Mouse (Mus musculus) right cerebral cortex, postnatal 25 days (tissue): ENCODE data around the gene Shh.
A peak's percentile ranks its signal among the peaks of the same experiment; 100 is the strongest.

ENCODE experiments used
- DNase-seq: peaks from one replicate; pipeline ENCODE4 v3.0.0; 2022

The Shh gene

DNA sequence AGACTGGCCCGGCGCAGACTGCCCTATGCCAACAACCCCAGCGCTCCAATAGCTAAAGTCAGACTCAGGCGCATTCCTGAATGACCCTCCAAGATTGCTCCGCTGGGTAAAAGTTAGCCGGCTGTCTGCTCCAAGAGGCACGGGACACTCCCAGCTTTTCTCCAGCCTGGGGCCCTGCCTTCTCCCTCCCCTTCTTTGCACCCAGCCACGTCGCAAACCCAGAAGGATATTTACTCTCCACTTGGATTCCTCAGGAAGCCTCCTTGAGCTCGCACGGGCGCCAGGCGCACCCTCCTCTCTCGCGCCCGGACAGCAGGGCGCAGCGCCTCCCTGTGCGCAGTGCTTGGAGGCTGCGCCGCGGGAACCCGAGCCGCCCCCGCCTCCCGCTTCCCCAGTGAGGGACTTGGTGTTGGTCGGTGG is 8.2 kb downstream of the Shh start:
- no peak for DNase-seq

DNA sequence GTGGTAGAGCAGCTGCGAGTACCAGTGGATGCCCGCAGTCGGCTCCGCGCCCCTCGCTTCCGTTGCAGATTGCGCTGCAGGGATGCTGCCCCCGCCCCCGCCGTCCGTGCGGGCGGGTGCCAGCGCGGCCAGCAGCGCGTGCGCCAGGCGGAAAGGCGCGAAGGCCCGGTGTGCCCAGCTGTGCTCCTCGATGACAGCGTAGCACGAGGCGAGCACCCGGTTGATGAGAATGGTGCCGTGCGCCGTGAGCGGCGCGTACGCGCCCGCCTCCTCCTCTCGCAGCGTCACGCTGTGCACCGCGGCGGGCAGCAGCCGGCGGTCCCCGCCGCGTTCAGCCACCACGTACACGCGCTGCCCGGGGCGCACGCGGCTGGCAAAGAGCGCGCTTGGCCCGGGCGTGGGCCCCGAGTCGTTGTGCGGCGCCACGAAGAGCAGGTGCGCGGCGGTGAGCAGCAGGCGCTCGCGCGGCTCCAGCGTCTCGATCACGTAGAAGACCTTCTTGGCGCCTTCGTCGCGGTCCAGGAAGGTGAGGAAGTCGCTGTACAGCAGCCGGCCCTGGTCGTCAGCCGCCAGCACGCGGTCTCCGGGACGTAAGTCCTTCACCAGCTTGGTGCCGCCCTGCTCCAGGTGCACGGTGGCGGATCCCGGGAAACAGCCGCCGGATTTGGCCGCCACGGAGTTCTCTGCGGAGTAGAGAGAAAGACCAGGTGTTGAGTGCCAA is 9.0 kb downstream of the Shh start:
- peak; percentile 38 for DNase-seq

DNA sequence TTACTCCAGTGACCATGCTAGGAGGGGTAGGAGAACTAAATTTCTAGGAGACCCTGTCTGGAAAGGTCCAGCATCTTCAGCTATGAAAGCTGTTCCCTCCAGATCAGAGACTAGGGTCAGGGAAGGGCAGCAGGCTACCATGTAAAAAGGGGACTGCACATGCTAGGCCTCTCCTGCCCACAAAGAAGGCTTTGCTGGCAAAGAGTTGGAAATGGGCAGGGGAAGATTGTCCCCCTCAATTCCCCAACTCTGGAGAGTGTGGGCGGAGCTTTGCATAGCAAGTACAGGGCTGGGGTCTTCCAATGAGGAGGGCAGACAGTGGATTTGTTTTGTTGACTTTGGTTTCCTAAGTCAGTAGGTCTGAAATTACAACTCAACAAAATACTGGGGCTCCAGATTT is 10.7 kb downstream of the Shh start:
- DNase-seq, result no peak

DNA sequence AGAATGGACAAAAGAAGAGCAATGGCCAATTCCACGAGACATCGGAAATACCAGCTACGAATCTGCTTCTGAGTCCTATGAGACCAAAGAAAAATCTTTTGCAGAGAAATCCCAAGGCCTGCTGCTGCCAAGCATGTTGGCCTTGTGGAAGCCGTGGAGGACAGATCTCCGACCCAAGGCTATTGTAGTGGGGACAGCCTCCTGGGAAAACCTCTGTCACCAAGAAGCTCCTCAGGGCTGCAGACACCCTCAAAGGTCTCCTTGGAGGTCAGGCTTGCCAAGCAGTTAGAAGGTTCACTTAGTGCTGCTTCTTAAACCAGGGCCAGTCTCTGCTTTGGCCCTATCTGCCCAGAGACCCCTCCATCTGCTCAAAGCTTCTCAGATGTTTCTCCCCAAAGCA is 11.3 kb downstream of the Shh start:
- no peak for DNase-seq

DNA sequence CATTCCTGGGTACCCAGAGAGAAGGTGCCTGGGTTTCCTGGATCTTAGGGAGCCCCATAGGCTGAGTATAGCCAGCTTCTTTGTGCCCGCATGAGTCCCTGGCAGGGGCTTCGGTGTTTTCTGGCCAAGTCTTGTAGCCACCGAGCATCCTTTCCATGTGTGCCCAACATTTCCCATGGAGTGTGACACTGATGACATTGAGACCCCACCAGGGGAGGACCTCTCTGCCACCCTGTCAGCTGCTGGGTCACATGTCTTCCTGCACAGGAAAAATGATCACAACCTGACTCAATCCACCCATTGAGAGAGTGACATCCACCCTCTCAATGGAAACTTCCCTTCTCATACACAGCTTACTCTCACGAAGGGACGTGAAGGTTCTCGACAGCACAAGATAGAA is 12.5 kb downstream of the Shh start:
- DNase-seq, result no peak

DNA sequence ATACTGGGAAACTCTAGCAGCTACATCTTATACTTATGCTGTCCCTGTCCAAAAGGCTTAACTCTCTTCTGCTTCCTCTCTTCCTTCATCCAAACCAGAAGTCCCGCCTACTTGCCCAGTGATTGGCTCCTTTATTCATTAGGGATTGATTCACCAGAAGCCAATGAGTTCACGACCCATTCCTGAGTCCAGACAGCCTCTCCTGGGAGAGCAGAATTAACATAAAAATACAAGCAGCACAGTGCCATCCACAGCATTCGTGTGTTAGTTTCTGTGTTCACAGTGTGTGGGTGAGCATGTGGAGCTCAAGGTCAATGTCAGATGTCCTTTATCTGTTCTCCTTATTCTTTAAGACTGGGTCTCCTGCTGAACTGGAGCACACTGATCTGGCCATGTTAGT is 13.5 kb downstream of the Shh start:
- no peak for DNase-seq

DNA sequence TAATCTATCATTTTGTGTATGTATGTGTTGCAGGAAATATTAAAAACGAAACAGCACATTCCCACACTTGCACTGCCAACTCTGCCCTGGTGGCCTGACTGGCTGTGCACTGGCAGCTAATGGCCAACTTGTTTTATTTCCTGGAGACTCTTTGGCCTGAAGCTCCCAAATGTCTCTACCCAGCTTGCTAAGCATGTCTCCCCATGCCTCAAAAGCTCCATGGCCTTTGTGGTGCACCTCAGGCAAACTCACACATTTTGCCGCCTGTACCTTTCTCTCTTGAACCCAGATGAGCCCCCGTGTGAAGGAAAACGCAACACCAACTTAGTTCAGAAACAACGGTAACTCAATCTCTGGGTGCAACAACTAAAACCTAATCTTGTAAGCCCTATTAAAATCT is 14.0 kb downstream of the Shh start:
- no peak for DNase-seq

DNA sequence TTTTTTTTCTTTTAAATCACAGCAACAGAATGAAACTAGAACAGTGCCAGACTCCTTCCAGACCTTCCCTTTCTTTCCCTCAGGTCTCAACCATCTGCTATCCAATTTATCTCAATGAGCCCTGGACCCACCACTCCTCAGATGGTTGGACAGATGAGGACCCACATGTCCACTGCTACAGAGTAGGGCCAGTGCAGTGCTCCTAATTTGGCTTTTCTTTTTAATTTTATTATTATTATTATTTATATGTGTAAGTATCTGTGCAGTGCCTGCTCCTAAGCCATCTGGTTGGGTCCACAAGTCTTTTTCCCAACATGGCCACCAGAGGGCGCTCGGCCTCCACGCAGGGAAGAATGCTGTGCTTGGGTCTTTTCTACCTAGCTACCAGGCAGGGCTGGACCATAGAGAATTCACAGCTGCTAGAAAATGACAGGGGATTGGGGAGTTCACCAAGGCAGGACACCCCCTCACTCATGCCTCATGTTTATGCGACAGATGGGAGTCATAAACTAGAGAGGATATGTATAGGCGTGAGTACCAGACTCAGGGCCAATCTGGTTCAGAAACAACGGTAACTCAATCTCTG is 15.9 kb downstream of the Shh start:
- DNase-seq, result peak; percentile 82

DNA sequence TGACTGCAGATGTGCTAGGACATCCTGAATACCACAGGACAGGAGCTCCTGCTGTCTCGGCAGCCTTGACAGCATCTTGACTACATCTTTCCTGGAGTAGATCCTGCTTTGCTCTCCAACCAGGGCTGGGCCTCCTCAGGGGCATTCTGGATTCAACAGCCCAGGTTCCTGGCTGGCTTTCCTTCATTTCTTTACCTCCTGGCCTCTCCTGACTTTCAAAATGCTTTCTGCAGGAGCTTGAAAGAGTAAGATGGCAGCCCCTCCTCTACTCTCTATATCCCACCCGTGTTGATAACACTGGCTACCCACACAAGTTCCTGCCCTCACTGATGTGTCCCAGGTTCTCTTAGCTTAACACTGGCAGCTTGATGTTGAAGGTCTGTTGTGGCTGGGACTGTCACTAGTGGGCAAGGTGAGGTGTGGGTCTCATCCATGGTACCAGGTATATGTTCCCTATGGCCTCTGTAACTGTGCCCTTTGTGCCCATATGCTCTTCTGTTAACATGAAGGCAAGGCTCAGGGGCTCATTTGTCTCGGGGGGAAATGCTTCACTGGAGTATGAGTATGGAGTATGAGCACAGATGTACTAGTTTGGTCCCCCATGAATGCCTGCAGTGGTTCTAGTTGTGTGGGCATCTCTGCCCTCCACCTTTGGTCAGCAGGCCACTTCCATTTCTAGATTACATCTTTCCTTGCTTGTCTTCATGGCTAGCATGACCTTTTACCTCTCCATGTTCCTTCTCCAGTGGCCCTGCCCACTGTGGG is 16.7 kb downstream of the Shh start:
- DNase-seq, result no peak

DNA sequence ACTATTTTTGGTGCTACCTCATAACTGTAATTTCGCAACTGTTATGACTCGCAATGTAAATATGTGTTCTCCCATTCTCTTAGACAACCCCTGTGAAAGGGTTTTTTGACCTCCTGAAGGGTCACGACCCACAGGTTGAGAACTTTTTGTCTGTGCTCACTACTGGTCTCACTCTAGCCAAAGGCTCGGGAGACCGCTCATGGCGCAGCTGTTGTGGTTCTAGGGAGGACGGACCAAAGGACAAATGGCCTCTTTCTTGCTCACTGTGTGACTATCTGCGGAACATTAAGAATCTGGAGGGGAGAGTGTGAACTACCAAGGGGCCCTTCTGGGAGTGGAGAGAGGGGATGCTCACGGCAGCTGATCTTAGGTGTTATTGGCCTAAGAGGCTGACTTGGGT is 41.1 kb downstream of the Shh start:
- DNase-seq, result no peak

DNA sequence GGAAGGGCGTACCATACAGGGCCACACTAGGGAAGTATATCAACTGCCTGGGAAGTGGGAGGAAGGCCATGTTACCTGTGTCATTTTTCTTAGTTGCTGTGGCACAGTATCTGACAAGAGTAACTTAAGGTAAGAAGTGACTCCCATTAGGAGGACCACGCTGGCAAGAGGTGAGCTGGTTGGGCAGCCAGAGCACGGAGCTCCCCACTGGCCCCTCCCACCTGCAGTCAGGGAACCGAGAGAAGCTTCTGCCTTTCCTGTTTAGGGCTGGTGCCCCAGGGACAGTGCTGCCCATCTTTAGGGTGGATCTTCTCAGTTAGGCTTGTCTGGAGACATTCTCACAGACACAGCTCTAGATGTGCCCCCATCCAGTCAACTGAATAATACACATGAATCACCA is 43.3 kb downstream of the Shh start:
- DNase-seq, result no peak

DNA sequence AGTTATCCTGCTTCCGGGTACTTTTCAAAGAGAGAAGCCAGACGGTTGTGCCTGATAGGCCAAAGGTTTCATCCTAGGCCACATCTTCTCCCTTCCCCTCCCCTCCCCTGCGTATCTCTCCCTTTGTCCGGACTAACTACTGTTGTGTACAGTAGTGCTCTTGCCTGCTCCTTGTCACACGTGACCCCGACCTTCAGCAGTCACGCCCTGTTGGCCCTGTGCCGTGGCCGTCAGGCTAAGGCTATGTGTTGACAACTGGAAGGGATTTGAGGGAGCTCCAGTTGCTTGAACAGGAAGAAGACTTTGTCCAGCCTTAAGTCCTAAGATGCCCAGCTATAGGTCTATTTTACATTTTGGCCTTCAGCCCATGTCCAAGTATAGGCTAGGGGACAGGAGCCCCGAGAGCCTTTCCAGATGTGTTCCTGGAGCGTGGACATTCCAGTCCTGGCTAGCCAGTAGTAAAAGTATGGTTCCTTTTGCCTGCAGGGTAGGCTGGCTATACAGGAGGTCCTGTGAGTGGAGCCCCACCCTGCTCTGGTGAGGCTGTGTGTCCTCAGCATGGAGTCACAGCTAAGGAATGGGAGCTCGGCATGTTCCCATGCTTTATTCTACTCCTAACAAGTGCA is 47.3 kb downstream of the Shh start:
- DNase-seq, result no peak

DNA sequence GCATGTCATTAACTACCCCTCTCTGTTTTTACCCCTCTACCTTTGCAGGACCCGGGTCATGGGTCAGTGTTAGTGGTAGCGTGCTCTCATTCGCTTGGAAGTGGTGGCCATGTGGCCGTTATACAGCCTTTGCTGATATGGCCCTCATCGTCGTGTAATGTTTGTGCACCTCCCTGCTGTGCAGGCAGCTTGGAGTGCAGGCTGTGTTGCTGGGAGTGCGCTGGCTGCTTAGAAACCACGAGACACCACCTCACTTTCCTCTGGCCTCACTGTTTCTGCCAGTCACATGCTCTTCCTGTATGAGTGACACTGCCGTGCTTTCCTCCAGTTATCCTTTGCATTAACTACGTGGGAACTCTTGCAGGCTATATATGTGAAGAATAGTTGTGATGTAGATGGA is 48.3 kb downstream of the Shh start:
- DNase-seq, result no peak

DNA sequence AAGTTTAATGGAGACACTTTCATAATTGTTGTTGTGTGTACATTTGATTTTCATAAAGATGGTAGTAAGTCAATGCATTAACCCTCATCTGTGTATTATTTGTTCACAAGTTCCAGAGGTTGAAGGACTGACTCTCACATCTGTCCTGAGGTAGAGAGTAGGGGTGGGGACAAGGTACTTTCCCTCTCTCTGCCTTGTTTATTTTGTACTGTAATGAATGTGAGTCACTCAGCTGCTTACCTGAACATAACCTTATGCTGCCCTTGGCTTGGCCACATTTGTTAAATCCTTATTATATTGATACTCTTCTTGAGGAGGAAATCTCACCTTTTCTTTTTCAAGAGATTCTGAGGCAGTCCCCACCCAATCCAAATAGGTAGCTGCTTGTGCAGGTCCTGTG is 51.0 kb downstream of the Shh start:
- DNase-seq, result no peak

DNA sequence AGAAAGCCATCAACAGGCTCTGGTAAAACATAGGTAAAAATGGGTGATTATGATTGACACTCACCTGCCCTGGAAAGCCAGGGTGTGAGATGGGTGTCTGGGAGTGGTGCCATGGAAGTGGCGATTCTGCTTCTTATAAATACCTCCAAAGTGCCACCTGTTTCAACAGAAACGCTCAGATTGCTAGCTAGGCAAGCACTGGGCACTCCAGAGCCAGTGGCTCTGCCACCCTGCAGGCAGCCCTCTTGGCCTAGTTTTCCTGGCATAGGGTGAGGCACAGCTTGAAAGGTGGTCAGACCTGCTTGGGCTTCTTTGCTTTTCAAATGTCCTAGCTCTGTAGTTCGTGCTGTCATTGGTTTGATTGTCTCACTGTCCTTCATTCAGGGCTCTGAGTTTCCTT is 53.0 kb downstream of the Shh start:
- no peak for DNase-seq

DNA sequence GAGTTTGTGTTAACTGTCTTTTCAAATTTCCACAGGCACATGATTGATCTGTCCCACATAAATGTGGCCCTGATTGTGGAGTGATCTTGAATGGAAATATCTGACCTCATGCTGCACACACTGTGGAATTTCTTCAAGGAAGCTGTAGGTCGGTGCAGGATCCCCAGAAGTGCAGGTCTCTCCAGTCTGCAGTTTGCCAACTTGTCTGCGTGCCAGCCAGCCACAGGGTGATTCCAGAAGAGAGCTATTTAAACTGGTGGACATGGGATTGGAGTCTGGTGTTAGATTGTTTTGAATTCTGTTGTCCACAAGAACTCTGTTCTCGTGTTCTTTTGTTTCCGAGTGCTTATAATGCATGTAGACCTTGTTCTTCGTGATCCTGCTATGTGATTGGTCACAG is 53.5 kb downstream of the Shh start:
- DNase-seq, result no peak

DNA sequence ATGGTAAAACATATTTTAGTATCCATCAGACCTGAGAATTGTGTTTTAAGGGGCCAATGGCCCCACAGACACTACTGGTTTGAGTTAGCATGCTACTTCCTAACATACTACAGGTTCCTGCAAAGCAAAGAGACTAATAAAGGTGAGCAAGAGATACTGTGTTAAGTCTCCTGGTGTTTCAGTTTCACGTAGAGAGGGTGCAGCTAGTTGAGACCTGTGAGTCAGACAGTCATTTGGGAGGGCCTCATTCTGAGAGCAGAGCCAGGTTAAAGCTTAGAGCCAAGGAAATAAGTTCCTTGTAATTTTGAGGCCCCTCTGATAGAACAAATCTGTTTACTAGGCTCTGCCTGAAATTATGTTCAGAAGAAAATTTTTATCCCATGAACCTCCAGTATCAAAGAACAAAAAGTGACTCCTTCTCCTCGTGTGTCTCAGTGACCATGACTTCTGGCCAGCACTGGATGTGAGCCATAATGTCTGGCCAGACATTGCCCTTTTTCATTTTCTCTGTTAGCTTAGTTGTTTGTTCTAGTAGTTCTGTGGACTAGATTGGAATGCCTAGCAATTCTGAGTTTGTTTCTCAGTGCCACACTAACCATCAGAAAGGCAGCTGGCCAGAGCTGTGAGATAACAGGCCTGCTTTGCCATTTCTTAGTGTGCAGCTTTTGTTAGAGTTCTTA is 54.9 kb downstream of the Shh start:
- no peak for DNase-seq
